Mouse (Mus musculus): ENCODE data around the gene Map3k21.

GRCm38 (mm10) chr8:125944511-125944910 lies 34.3 kb downstream of the Map3k21 start:
- TF ChIP-seq CTCF (IDR thresholded peaks at IDR 0.05; ENCODE audit: borderline replicate concordance, extremely low read depth, insufficient read depth, insufficient read length) (no peak), POLR2A (IDR thresholded peaks at IDR 0.05; ENCODE audit: borderline replicate concordance, extremely low read depth, insufficient read depth, insufficient read length, poor library complexity, severe bottlenecking) (no peak)

Data from brain, embryonic 14.5 days (tissue).